Comparison of ENCODE assay signal across 8 mouse cellular contexts in genomic region chr8:122284659-122285261, GRCm38 (mm10). TPM values are rescaled to one million over a fixed set of nuclear protein-coding genes. Genes with fewer than 3 reads are reported as not detected.
DNase-seq lines count a peak whose midpoint lies in the region; ATAC-seq and TF ChIP-seq lines count a peak whose summit lies in the region.

No protein-coding gene starts in this region.

- H3K27ac ChIP-seq in kidney, embryonic 15.5 days: peak overlapping the region; percentile 90
- H3K27ac ChIP-seq in hindbrain, embryonic 14.5 days: peak overlapping the region; percentile 76
- H3K27ac ChIP-seq in lung, embryonic 14.5 days (ENCODE audit: low read depth): peak overlapping the region; percentile 80

- no peak for DNase-seq in kidney, adult 9 months
- peak; percentile 65 for DNase-seq in embryo, embryonic 10.5 days (ENCODE audit: low spot score)
- no peak for DNase-seq in hindbrain, embryonic 14.5 days (ENCODE audit: low spot score)
- DNase-seq in lung, embryonic 14.5 days: peak; percentile 67
- DNase-seq in spleen, adult 18-20 months: peak; percentile 49 to 50
- no peak for DNase-seq in Muller cell, postnatal 12 days (ENCODE audit: inconsistent ontology term)
- DNase-seq in layer of hippocampus, postnatal 14 days (ENCODE audit: low spot score in 2 of 2): no peak

- peaks cover 72% of the 10 kb centered on the region for H3K4me1 ChIP-seq in kidney, embryonic 15.5 days
- H3K4me1 ChIP-seq in hindbrain, embryonic 14.5 days (replicated peaks; ENCODE audit: control insufficient read depth, insufficient read depth, low read length): peaks cover 22% of the 10 kb centered on the region
- peaks cover 25% of the 10 kb centered on the region for H3K4me1 ChIP-seq in lung, embryonic 14.5 days (ENCODE audit: insufficient read depth)

- 5% methylated on average over 21 of the region's 21 CpGs for WGBS in kidney, embryonic 15.5 days
- 4% methylated on average over 21 of the region's 21 CpGs for WGBS in hindbrain, embryonic 14.5 days
- WGBS in lung, embryonic 14.5 days: 5% methylated on average over 21 of the region's 21 CpGs

- H3K9ac ChIP-seq in kidney, embryonic 15.5 days: peak overlapping the region; percentile 67
- peak overlapping the region; percentile 75 for H3K9ac ChIP-seq in hindbrain, embryonic 14.5 days
- peak overlapping the region; percentile 80 for H3K9ac ChIP-seq in lung, embryonic 14.5 days

- H3K4me2 ChIP-seq in kidney, embryonic 15.5 days: peak overlapping the region; percentile 97
- H3K4me2 ChIP-seq in hindbrain, embryonic 14.5 days (replicated peaks): peak overlapping the region; percentile 98
- H3K4me2 ChIP-seq in lung, embryonic 14.5 days: peak overlapping the region; percentile 97

- peak overlapping the region; percentile 84 for H3K4me3 ChIP-seq in kidney, embryonic 15.5 days (replicated peaks)
- peak overlapping the region; percentile 60 for H3K4me3 ChIP-seq in hindbrain, embryonic 14.5 days (replicated peaks; ENCODE audit: low read length)
- peak overlapping the region; percentile 75 for H3K4me3 ChIP-seq in lung, embryonic 14.5 days (ENCODE audit: low read depth, low read length)

- TF ChIP-seq CTCF in lung, embryonic 14.5 days (IDR thresholded peaks at IDR 0.05; ENCODE audit: low read depth): no peak

- H3K36me3 ChIP-seq in kidney, embryonic 15.5 days: no peaks in the 10 kb centered on the region
- no peaks in the 10 kb centered on the region for H3K36me3 ChIP-seq in hindbrain, embryonic 14.5 days (replicated peaks; ENCODE audit: control insufficient read depth, insufficient read depth)
- no peaks in the 10 kb centered on the region; the same call in 1 of the 2 replicates for H3K36me3 ChIP-seq in lung, embryonic 14.5 days (ENCODE audit: insufficient read depth)

- H3K9me3 ChIP-seq in kidney, embryonic 15.5 days (replicated peaks): no peaks in the 10 kb centered on the region
- no peaks in the 10 kb centered on the region for H3K9me3 ChIP-seq in hindbrain, embryonic 14.5 days (ENCODE audit: control insufficient read depth, low read length)
- no peaks in the 10 kb centered on the region for H3K9me3 ChIP-seq in lung, embryonic 14.5 days (ENCODE audit: low read depth, low read length)

- H3K27me3 ChIP-seq in kidney, embryonic 15.5 days: peaks cover 21% of the 10 kb centered on the region
- H3K27me3 ChIP-seq in hindbrain, embryonic 14.5 days (ENCODE audit: control insufficient read depth, insufficient read depth, low read length): no peaks in the 10 kb centered on the region
- H3K27me3 ChIP-seq in lung, embryonic 14.5 days (ENCODE audit: insufficient read depth, low read length): no peaks in the 10 kb centered on the region

- ATAC-seq in kidney, embryonic 15.5 days (replicated peaks; ENCODE audit: low FRiP score): no peak
- ATAC-seq in hindbrain, embryonic 14.5 days (ENCODE audit: low FRiP score): no peak
- ATAC-seq in lung, embryonic 14.5 days (ENCODE audit: insufficient read depth): no peak

RNA-seq across cellular contexts. Expression of gene Zfpm1, which starts 2.8 kb away (rescaled TPM):
- 2.2 and 2.4 TPM in 2 replicates for polyA plus RNA-seq in kidney, embryonic 15.5 days (2015; fragmentation: Nextera tagmentation; extraction: Ambion mirVana)
- polyA plus RNA-seq in hindbrain, embryonic 14.5 days (2014; fragmentation: Nextera tagmentation; extraction: Ambion mirVana): 1.8 and 2.0 TPM in 2 replicates
- polyA plus RNA-seq in lung, embryonic 14.5 days (2014; fragmentation: Nextera tagmentation; extraction: Ambion mirVana): 2.7 and 2.9 TPM in 2 replicates
- 10 to 100 TPM; 28.3 to 31.7 TPM for total RNA-seq in layer of hippocampus, postnatal 14 days (2021)

Comparison
In these comparisons a context has a peak if more than half of its experiments do, and no peak if none do; other contexts are left out.
1. DNase-seq: peak in embryo, embryonic 10.5 days (single experiment), lung, embryonic 14.5 days (single experiment) and spleen, adult 18-20 months (2 of 2); none in kidney, adult 9 months (single experiment), hindbrain, embryonic 14.5 days (single experiment), Muller cell, postnatal 12 days (single experiment) and layer of hippocampus, postnatal 14 days (0 of 2).
2. Peak in every context shown above with its lines, with median percentiles within 50 percentile points of each other: H3K27ac ChIP-seq, H3K4me2 ChIP-seq, H3K4me3 ChIP-seq and H3K9ac ChIP-seq.